Mouse (Mus musculus): ENCODE results near the gene Tspyl3. TPM values are rescaled to one million over a fixed set of nuclear protein-coding genes. Genes with fewer than 3 reads are reported as not detected.

Tspyl3 gene
- polyA plus RNA-seq, 1 experiment, result 16.1 TPM

- no peak for DNase-seq (ENCODE audit: low read depth in 1 of 2, low spot score in 2 of 2)
- Histone ChIP-seq H3K4me1 (ENCODE audit: control insufficient read depth, insufficient read depth, insufficient read length) (peaks cover 26% of the 10 kb centered on the region; the same call in 1 of the 2 replicates), H3K4me3 (ENCODE audit: extremely low read depth, insufficient read depth, insufficient read length) (no peak overlapping the region), H3K36me3 (ENCODE audit: control insufficient read depth, insufficient read depth, low read length) (no peaks in the 10 kb centered on the region; the same call in 1 of the 2 replicates), H3K27ac (ENCODE audit: insufficient read depth, low read length) (peak overlapping the region; percentile 11), H3K27me3 (ENCODE audit: control insufficient read depth, insufficient read depth, low read length) (no peaks in the 10 kb centered on the region)
- TF ChIP-seq CTCF (IDR thresholded peaks at IDR 0.05; ENCODE audit: extremely low read depth, insufficient read depth, insufficient read length, insufficient replicate concordance) (no peak), POLR2A (IDR thresholded peaks at IDR 0.05; ENCODE audit: low read depth, low read length) (no peak)
- 25% methylated on average over 3 of the region's 3 CpGs for WGBS
These were observed 34.8 kb upstream of the Tspyl3 start for GRCm38 (mm10) chr2:153259864-153260674.

- Histone ChIP-seq H3K4me1 (ENCODE audit: control insufficient read depth, insufficient read depth, insufficient read length) (peaks cover 22% of the 10 kb centered on the region; the same call in 1 of the 2 replicates), H3K4me3 (ENCODE audit: extremely low read depth, insufficient read depth, insufficient read length) (no peak overlapping the region; the same call in 1 of the 2 replicates), H3K27me3 (ENCODE audit: control insufficient read depth, insufficient read depth, low read length) (no peaks in the 10 kb centered on the region), H3K36me3 (ENCODE audit: control insufficient read depth, insufficient read depth, low read length) (peaks cover 2% of the 10 kb centered on the region; the same call in 1 of the 2 replicates), H3K27ac (ENCODE audit: insufficient read depth, low read length) (peak overlapping the region; percentile 15)
- WGBS, result 36% methylated on average over 12 of the region's 12 CpGs
- no peak for DNase-seq (ENCODE audit: low read depth in 1 of 2, low spot score in 2 of 2)
- TF ChIP-seq CTCF (IDR thresholded peaks at IDR 0.05; ENCODE audit: extremely low read depth, insufficient read depth, insufficient read length, insufficient replicate concordance) (no peak), POLR2A (IDR thresholded peaks at IDR 0.05; ENCODE audit: low read depth, low read length) (no peak)
These were observed 34.0 kb upstream of the Tspyl3 start for GRCm38 (mm10) chr2:153259030-153259863.

- no peak overlapping the region for H3K27ac ChIP-seq (ENCODE audit: insufficient read depth, low read length)
- no peak for DNase-seq (ENCODE audit: low read depth in 1 of 2, low spot score in 2 of 2)
- no peak overlapping the region for H3K4me3 ChIP-seq (ENCODE audit: extremely low read depth, insufficient read depth, insufficient read length)
- H3K36me3 ChIP-seq (ENCODE audit: control insufficient read depth, insufficient read depth, low read length), result peaks cover 7% of the 10 kb centered on the region
- peaks cover 15% of the 10 kb centered on the region; the same call in 1 of the 2 replicates for H3K4me1 ChIP-seq (ENCODE audit: control insufficient read depth, insufficient read depth, insufficient read length)
- no peaks in the 10 kb centered on the region for H3K27me3 ChIP-seq (ENCODE audit: control insufficient read depth, insufficient read depth, low read length)
- TF ChIP-seq POLR2A (IDR thresholded peaks at IDR 0.05; ENCODE audit: low read depth, low read length) (no peak), CTCF (IDR thresholded peaks at IDR 0.05; ENCODE audit: extremely low read depth, insufficient read depth, insufficient read length, insufficient replicate concordance) (no peak)
- WGBS, result 91% methylated on average over 2 of the region's 2 CpGs
These were observed 31.4 kb upstream of the Tspyl3 start for GRCm38 (mm10) chr2:153256604-153257003.

GRCm38 (mm10) chr2:153249751-153250150 is 24.5 kb upstream of the Tspyl3 start:
- WGBS, result 81% methylated on average over 5 of the region's 5 CpGs

GRCm38 (mm10) chr2:153242156-153242555 is 16.9 kb upstream of the Tspyl3 start:
- DNase-seq (ENCODE audit: low read depth in 1 of 2, low spot score in 2 of 2), result no peak
- TF ChIP-seq CTCF (IDR thresholded peaks at IDR 0.05; ENCODE audit: extremely low read depth, insufficient read depth, insufficient read length, insufficient replicate concordance), result no peak
- TF ChIP-seq POLR2A (IDR thresholded peaks at IDR 0.05; ENCODE audit: low read depth, low read length), result no peak
- Histone ChIP-seq H3K36me3 (ENCODE audit: control insufficient read depth, insufficient read depth, low read length) (peaks cover 5% of the 10 kb centered on the region; the same call in 1 of the 2 replicates), H3K4me1 (ENCODE audit: control insufficient read depth, insufficient read depth, insufficient read length) (peaks cover 4% of the 10 kb centered on the region), H3K4me3 (ENCODE audit: extremely low read depth, insufficient read depth, insufficient read length) (peak overlapping the region; percentile 91; the same call in 1 of the 2 replicates), H3K27ac (ENCODE audit: insufficient read depth, low read length) (no peak overlapping the region), H3K27me3 (ENCODE audit: control insufficient read depth, insufficient read depth, low read length) (no peaks in the 10 kb centered on the region)
- 65% methylated on average over 6 of the region's 6 CpGs for WGBS

More at GRCm38 (mm10) chr2:153249751-153250150, 24.5 kb upstream of the Tspyl3 start:
- H3K4me3 ChIP-seq (ENCODE audit: extremely low read depth, insufficient read depth, insufficient read length), result no peak overlapping the region
- no peaks in the 10 kb centered on the region for H3K4me1 ChIP-seq (ENCODE audit: control insufficient read depth, insufficient read depth, insufficient read length)
- no peak overlapping the region for H3K27ac ChIP-seq (ENCODE audit: insufficient read depth, low read length)
- no peaks in the 10 kb centered on the region for H3K27me3 ChIP-seq (ENCODE audit: control insufficient read depth, insufficient read depth, low read length)
- DNase-seq (ENCODE audit: low read depth in 1 of 2, low spot score in 2 of 2), result no peak
- TF ChIP-seq CTCF (IDR thresholded peaks at IDR 0.05; ENCODE audit: extremely low read depth, insufficient read depth, insufficient read length, insufficient replicate concordance) (no peak), POLR2A (IDR thresholded peaks at IDR 0.05; ENCODE audit: low read depth, low read length) (no peak)
- H3K36me3 ChIP-seq (ENCODE audit: control insufficient read depth, insufficient read depth, low read length), result peaks cover 28% of the 10 kb centered on the region

DNA sequence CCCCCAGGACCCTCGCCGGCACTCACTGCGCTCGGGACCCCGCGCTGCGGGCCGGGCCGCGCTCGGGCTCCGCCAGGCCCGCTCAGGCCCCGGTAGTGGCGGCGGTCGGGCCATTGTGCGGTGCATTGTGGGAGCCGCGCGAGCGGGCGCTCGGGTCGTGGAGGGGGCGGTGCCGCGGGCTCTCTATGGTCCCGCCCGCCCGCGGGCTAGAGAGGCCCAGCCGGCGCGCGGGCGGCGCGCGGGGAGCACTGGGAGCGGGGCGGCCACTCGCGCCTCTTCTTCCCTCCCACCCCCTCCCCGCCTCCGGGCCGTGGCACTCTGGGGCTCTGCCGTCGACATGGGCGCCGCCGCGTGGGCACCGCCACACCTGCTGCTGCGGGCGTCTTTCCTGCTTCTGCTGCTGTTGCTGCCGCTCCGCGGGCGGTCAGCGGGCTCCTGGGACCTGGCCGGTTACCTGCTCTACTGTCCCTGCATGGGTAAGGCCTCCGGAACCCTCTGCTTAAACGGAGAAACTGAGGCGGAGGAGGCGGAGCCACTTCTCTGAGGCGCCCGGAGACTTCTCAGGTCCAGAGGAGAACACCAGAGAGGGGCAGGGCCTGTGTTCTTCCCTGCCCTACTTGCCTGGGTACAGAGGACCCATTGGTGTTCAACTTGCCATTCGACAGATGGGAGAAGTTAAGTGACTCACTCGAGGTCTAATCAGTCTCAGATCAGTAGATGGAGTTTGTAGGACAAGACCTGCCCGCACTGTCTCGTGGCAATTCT is 16.2 kb upstream of the Tspyl3 start, which contains the start of the genes Plagl2 and Pofut1:
Gene Plagl2 (minus strand): TSS at position 177 of the 765 bp plus-strand sequence.
Gene Pofut1 (plus strand): TSS at position 284 of the 765 bp plus-strand sequence.
- no peaks in the 10 kb centered on the region for H3K27me3 ChIP-seq (ENCODE audit: control insufficient read depth, insufficient read depth, low read length)
- H3K27ac ChIP-seq (ENCODE audit: insufficient read depth, low read length), result peak within 1 kb of the TSS; percentile 79
- peak; percentile 71 to 89 for DNase-seq (ENCODE audit: low read depth in 1 of 2, low spot score in 2 of 2)
- H3K36me3 ChIP-seq (ENCODE audit: control insufficient read depth, insufficient read depth, low read length), result peaks cover 5% of the 10 kb centered on the region; the same call in 1 of the 2 replicates
- peaks cover 4% of the 10 kb centered on the region for H3K4me1 ChIP-seq (ENCODE audit: control insufficient read depth, insufficient read depth, insufficient read length)
- WGBS, result under 1% methylated on average over 65 of the region's 72 CpGs
- peak within 1 kb of the TSS; percentile 91 for H3K4me3 ChIP-seq (ENCODE audit: extremely low read depth, insufficient read depth, insufficient read length)
- TF ChIP-seq POLR2A (IDR thresholded peaks at IDR 0.05; ENCODE audit: low read depth, low read length), result no peak; the same call in none of the 2 replicates
- TF ChIP-seq CTCF (IDR thresholded peaks at IDR 0.05; ENCODE audit: extremely low read depth, insufficient read depth, insufficient read length, insufficient replicate concordance), result peak; percentile 11; the same call in 1 of the 2 replicates

All from spleen, adult 2 months (tissue).